Mouse (Mus musculus): Measurements from ENCODE around the gene Ins1.

Gene Ins1

GRCm38 (mm10) chr19:52263997-52264396 lies at the start of gene Ins1:
TSS of gene Ins1 (plus strand) at chr19:52264297.
- CTCF ChIA-PET, result no interaction called here

Data from spleen, embryonic (tissue).